Mouse (Mus musculus): ENCODE measurements around the gene Ceacam5.

The Ceacam5 gene

GRCm38 (mm10) chr7:17712938-17713337 lies at the start of gene Ceacam5:
Gene Ceacam5, plus strand, starts transcription at chr7:17713238.
- no peak for DNase-seq (ENCODE audit: low spot score in 2 of 2)

All from thymus, postnatal 10 days (tissue).